Mouse (Mus musculus) kidney, adult 2 months (tissue): ENCODE measurements around the gene Fam124b. TPM values are rescaled to one million over a fixed set of nuclear protein-coding genes. Genes with fewer than 3 reads are reported as not detected.

Source experiments
- DNase-seq: peaks from one replicate; pipeline ENCODE4 v3.0.0; 2021
- H3K27ac ChIP-seq: fragments of 200-500 bp; 2 replicates; pipeline ENCODE4 v1.5.1; 2012; ENCODE audit warnings: low read depth, low read length, control low read depth, inconsistent platforms; ENCODE audit not compliant: insufficient read depth
- H3K27me3 ChIP-seq: fragments of 200-500 bp; replicated peaks from 2 replicates; pipeline ENCODE4 v1.6.1; 2012; ENCODE audit warnings: mild to moderate bottlenecking, moderate library complexity, low read length, inconsistent platforms; ENCODE audit not compliant: control insufficient read depth, insufficient read depth
- H3K36me3 ChIP-seq: fragments of 200-500 bp; 2 replicates; pipeline ENCODE4 v1.6.1; 2012; ENCODE audit warnings: mild to moderate bottlenecking, moderate library complexity, low read length, inconsistent platforms; ENCODE audit not compliant: control insufficient read depth, insufficient read depth
- H3K4me1 ChIP-seq: fragments of 200-500 bp; 2 replicates; pipeline ENCODE4 v1.6.1; 2011; ENCODE audit warnings: low read length; ENCODE audit not compliant: control insufficient read depth, insufficient read depth
- H3K4me3 ChIP-seq: fragments of 200-500 bp; 2 replicates; pipeline ENCODE4 v1.5.1; 2011; ENCODE audit warnings: mild to moderate bottlenecking, low read depth, low read length, control low read depth; ENCODE audit not compliant: insufficient read depth
- CTCF ChIP-seq: fragments of 200-500 bp; conservative IDR thresholded peaks from 2 replicates; pipeline ENCODE4 v1.5.1; 2011; ENCODE audit warnings: low read depth, mild to moderate bottlenecking, control low read depth, low read length, moderate library complexity, mixed read lengths; ENCODE audit not compliant: insufficient read depth, insufficient read length
- POLR2A ChIP-seq: fragments of 200-500 bp; IDR thresholded peaks from one replicate; pipeline ENCODE4 v1.6.1; 2011; ENCODE audit warnings: low read depth, low read length, control low read depth
- WGBS: fragments of 180-500 bp; shearing (Covaris S2); methylation state at CpG from one replicate; pipeline ENCODE4 v1.1.7; 2018; 5-methylcytosine and 5-hydroxymethylcytosine counted together
- polyA plus RNA-seq: library from polyadenylated mRNA; depleted of rRNA; stranded (reverse); fragments of >200 nt; gene quantifications from 2 replicates; pipeline ENCODE4 v1.2.3, GENCODE M21; 2012; rRNA removed

Gene Fam124b
- polyA plus RNA-seq, 1 experiment: 0.08 TPM

GRCm38 (mm10) chr1:80153125-80153716 is 65.1 kb downstream of the Fam124b start:
- no peak for DNase-seq
- TF ChIP-seq POLR2A: no peak
- TF ChIP-seq CTCF: no peak
- WGBS: 79% methylated on average over 7 of the region's 7 CpGs

GRCm38 (mm10) chr1:80150681-80151080 is 67.6 kb downstream of the Fam124b start:
- no peak for TF ChIP-seq POLR2A
- TF ChIP-seq CTCF: no peak
- Histone ChIP-seq H3K36me3 (no peaks in the 10 kb centered on the region), H3K4me3 (no peak overlapping the region), H3K27me3 (no peaks in the 10 kb centered on the region), H3K4me1 (no peaks in the 10 kb centered on the region), H3K27ac (no peak overlapping the region)
- no peak for DNase-seq

More at GRCm38 (mm10) chr1:80153125-80153716, 65.1 kb downstream of the Fam124b start:
- Histone ChIP-seq H3K4me3 (no peak overlapping the region), H3K27ac (no peak overlapping the region), H3K27me3 (no peaks in the 10 kb centered on the region), H3K4me1 (no peaks in the 10 kb centered on the region), H3K36me3 (no peaks in the 10 kb centered on the region)

Other genes with a start within 250 kb of the Fam124b start
- 15.8 and 23.9 TPM in 2 replicates for gene Cul3, start 122.0 kb upstream of the Fam124b start, polyA plus RNA-seq
- not detected in 2 replicates for gene Gm45261, start 243.0 kb upstream of the Fam124b start, polyA plus RNA-seq